Mouse (Mus musculus) bone marrow macrophage, adult 2 months (primary cell): ENCODE data around the gene Pygl.

Experiments used
- CTCF ChIP-seq: IDR thresholded peaks from 2 replicates; pipeline ENCODE4 v1.5.1; 2012; ENCODE audit warnings: low read depth, mild to moderate bottlenecking, low read length, moderate library complexity
- POLR2A ChIP-seq: IDR thresholded peaks from 2 replicates; pipeline ENCODE4 v1.6.1; 2012; ENCODE audit warnings: mild to moderate bottlenecking, low read depth, low read length, borderline replicate concordance

- TF ChIP-seq CTCF (no peak), POLR2A (no peak)
These were observed 86.4 kb downstream of the Pygl start for GRCm38 (mm10) chr12:70144637-70145448.
